Mouse (Mus musculus): ENCODE data around the gene Ccdc30.

DNA sequence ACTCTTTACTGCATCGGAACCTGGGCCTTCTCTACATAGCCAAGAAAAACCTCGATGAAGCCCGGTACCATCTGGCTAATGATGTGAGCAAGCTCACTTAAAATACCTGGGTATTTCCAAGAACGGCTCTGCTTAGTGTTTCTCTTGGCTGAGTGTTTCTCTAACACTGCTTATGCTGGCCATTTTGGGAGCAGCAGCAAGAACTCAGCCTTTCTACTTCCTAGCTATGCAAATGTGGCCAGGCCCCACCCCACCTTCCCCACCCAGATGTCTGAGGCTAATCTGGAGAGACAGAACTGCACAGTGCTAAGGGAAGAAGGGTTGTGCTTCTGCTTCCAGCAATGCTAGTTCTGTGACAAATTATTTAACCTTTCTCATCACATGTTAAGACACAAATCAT is 26.5 kb upstream of the Ccdc30 start:
- TF ChIP-seq POLR2A (IDR thresholded peaks at IDR 0.05; ENCODE audit: borderline replicate concordance, extremely low read depth, insufficient read depth, insufficient read length, poor library complexity, severe bottlenecking) (no peak), CTCF (IDR thresholded peaks at IDR 0.05; ENCODE audit: borderline replicate concordance, extremely low read depth, insufficient read depth, insufficient read length) (no peak)
